In genomic region chr11:96145622-96146270, GRCm38 (mm10) we compare ENCODE assay signal across 9 mouse cellular contexts. TPM values are rescaled to one million over a fixed set of nuclear protein-coding genes. Genes with fewer than 3 reads are reported as not detected.
DNase-seq lines count a peak whose midpoint lies in the region; ATAC-seq and TF ChIP-seq lines count a peak whose summit lies in the region.
"Had no signal": no experiment of that assay in that cellular context is flagged by ENCODE, and none has a peak within 500 bp of the region (broad histone marks: within the 10 kb centered on the region; RNA-seq: fewer than 3 reads in every experiment).

No protein-coding gene starts in this region.

- H3K4me3 ChIP-seq in CH12.LX (replicated peaks in 1 of 3; ENCODE audit: low read depth in 2 of 3, low read length in 2 of 3, poor library complexity in 1 of 3) = no peak overlapping the region
- H3K4me3 ChIP-seq in forebrain, embryonic 11.5 days (ENCODE audit: low read depth, low read length) = peak overlapping the region; percentile 9; the same call in 1 of the 2 replicates
- no peak overlapping the region for H3K4me3 ChIP-seq in heart, postnatal 0 days (ENCODE audit: low read depth, low read length)
- H3K4me3 ChIP-seq in lung, adult 2 months (replicated peaks; ENCODE audit: extremely low read depth, low read depth, low read length) = no peak overlapping the region

- in situ Hi-C loops in CH12.LX (cut with MboI; ENCODE audit: low pct_ligation_motif_present, low pct_unique_long_range_greater_than_20kb, low sequenced_read_pairs) = loop anchor here (5.0 kb wide), 1 partner anchor 52 kb away; no protein-coding TSS in a partner anchor

- no peak overlapping the region for H3K9ac ChIP-seq in CH12.LX (ENCODE audit: insufficient read depth, low read depth)
- no peak overlapping the region for H3K9ac ChIP-seq in forebrain, embryonic 11.5 days (ENCODE audit: low read length)
- H3K9ac ChIP-seq in heart, postnatal 0 days (replicated peaks; ENCODE audit: low read depth, low read length) = no peak overlapping the region

- peak overlapping the region; percentile 48 for H3K4me2 ChIP-seq in CH12.LX (ENCODE audit: insufficient read depth, low read depth, poor library complexity, severe bottlenecking)
- H3K4me2 ChIP-seq in forebrain, embryonic 11.5 days (ENCODE audit: low read depth, low read length, severe bottlenecking) = peak overlapping the region; percentile 34
- H3K4me2 ChIP-seq in heart, postnatal 0 days (ENCODE audit: low read depth, low read length) = peak overlapping the region; percentile 39

- TF ChIP-seq RAD21 in CH12.LX (IDR thresholded peaks at IDR 0.05; ENCODE audit: low read depth, low read length) = peak; percentile 96

- WGBS in forebrain, embryonic 11.5 days = under 1% methylated on average over 15 of the region's 15 CpGs
- WGBS in heart, postnatal 0 days = 3% methylated on average over 15 of the region's 15 CpGs
- 2% methylated on average over 15 of the region's 15 CpGs for WGBS in lung, adult 2 months

- dilution Hi-C loops in CH12.LX (cut with MboI; ENCODE audit: extremely low pct_ligation_motif_present, extremely low pct_unique_long_range_greater_than_20kb, low sequenced_read_pairs) = no loop called here

- H3K4me1 ChIP-seq in CH12.LX (ENCODE audit: control insufficient read depth in 1 of 2, insufficient read depth in 2 of 2) = peaks cover 0 to 10% of the 10 kb centered on the region in 2 experiments; a peak in 2 of 4 replicates
- H3K4me1 ChIP-seq in forebrain, embryonic 11.5 days (replicated peaks; ENCODE audit: control insufficient read depth, insufficient read depth, low read length) = no peaks in the 10 kb centered on the region; the same call in 1 of the 2 replicates
- H3K4me1 ChIP-seq in heart, postnatal 0 days (ENCODE audit: control insufficient read depth, insufficient read depth) = no peaks in the 10 kb centered on the region
- no peaks in the 10 kb centered on the region for H3K4me1 ChIP-seq in lung, adult 2 months (ENCODE audit: control insufficient read depth, insufficient read depth, low read length)

- no peak for ATAC-seq in forebrain, embryonic 11.5 days (replicated peaks; ENCODE audit: low FRiP score)
- peak; percentile 77 for ATAC-seq in heart, postnatal 0 days (ENCODE audit: insufficient read depth, low read depth)

- H3K36me3 ChIP-seq in CH12.LX (replicated peaks in 1 of 2; ENCODE audit: control insufficient read depth in 1 of 2, insufficient read depth in 1 of 2, low read length in 1 of 2) = no peaks in the 10 kb centered on the region
- no peaks in the 10 kb centered on the region for H3K36me3 ChIP-seq in forebrain, embryonic 11.5 days (ENCODE audit: control insufficient read depth, insufficient read depth, low read length)
- H3K36me3 ChIP-seq in heart, postnatal 0 days (replicated peaks; ENCODE audit: control insufficient read depth, insufficient read depth, low read length) = no peaks in the 10 kb centered on the region

- TF ChIP-seq CTCF in CH12.LX (conservative IDR thresholded peaks at IDR 0.05 in 1 of 2, IDR thresholded peaks at IDR 0.05 in 1 of 2; ENCODE audit: low read depth in 2 of 2, low read length in 2 of 2) = peak; percentile 46 to 98; a peak in 3 of 4 replicates
- peak; percentile 90 for TF ChIP-seq CTCF in heart, postnatal 0 days (IDR thresholded peaks at IDR 0.05; ENCODE audit: low read depth)
- TF ChIP-seq CTCF in lung, adult 2 months (IDR thresholded peaks at IDR 0.05; ENCODE audit: insufficient read depth, low read length) = peak; percentile 78

- H3K79me2 ChIP-seq in CH12.LX (replicated peaks; ENCODE audit: control insufficient read depth, extremely low read depth, insufficient read depth, poor library complexity, severe bottlenecking) = no peaks in the 10 kb centered on the region

- no peak overlapping the region for H3K27ac ChIP-seq in CH12.LX (ENCODE audit: insufficient read depth, low read depth)
- no peak overlapping the region for H3K27ac ChIP-seq in forebrain, embryonic 11.5 days (ENCODE audit: low read depth, low read length)
- no peak overlapping the region for H3K27ac ChIP-seq in heart, postnatal 0 days (ENCODE audit: low read depth)

- TF ChIP-seq EP300 in CH12.LX (IDR thresholded peaks at IDR 0.05; ENCODE audit: low read length) = no peak
- no peak for TF ChIP-seq EP300 in heart, postnatal 0 days (IDR thresholded peaks at IDR 0.05; ENCODE audit: low read depth)

- peak; percentile 86 for DNase-seq in CH12.LX (ENCODE audit: extremely low read depth)
- peak; percentile 87 to 90 for DNase-seq in adrenal gland, postnatal 36 days
- peak; percentile 88 for DNase-seq in forebrain, embryonic 11.5 days (ENCODE audit: low spot score)
- peak; percentile 65 for DNase-seq in heart, postnatal 0 days (ENCODE audit: low spot score)
- peak; percentile 83 to 89 for DNase-seq in kidney, postnatal 25 days
- DNase-seq in lung, adult 2 months = peak; percentile 41
- DNase-seq in ovary, adult 18-20 months (ENCODE audit: low spot score) = peak; percentile 10
- DNase-seq in urinary bladder, adult 18-20 months (ENCODE audit: low spot score in 2 of 2) = peak; percentile 40 to 59

- peaks cover 4% of the 10 kb centered on the region for H3K9me3 ChIP-seq in CH12.LX (replicated peaks; ENCODE audit: low read length)
- H3K9me3 ChIP-seq in forebrain, embryonic 11.5 days (ENCODE audit: control insufficient read depth, low read length) = no peaks in the 10 kb centered on the region
- H3K9me3 ChIP-seq in heart, postnatal 0 days (replicated peaks; ENCODE audit: control insufficient read depth, low read length) = no peaks in the 10 kb centered on the region

- H3K27me3 ChIP-seq in CH12.LX (replicated peaks) = peaks cover 68% of the 10 kb centered on the region
- H3K27me3 ChIP-seq in forebrain, embryonic 11.5 days (ENCODE audit: control insufficient read depth, insufficient read depth, low read length) = peaks cover 25% of the 10 kb centered on the region
- peaks cover 54% of the 10 kb centered on the region for H3K27me3 ChIP-seq in heart, postnatal 0 days (ENCODE audit: control insufficient read depth, insufficient read depth, low read length)

- no peak for TF ChIP-seq POLR2A in CH12.LX (IDR thresholded peaks at IDR 0.05; ENCODE audit: low read depth, low read length)
- no peak for TF ChIP-seq POLR2A in lung, adult 2 months (IDR thresholded peaks at IDR 0.05; ENCODE audit: borderline replicate concordance, extremely low read depth, low read depth, low read length)

TF ChIP-seq in CH12.LX, 34 proteins besides CTCF, POLR2A, EP300 and RAD21 (continues in another document):
- TF ChIP-seq USF1 (IDR thresholded peaks at IDR 0.05; ENCODE audit: low read depth, low read length) = no peak
- 0 out of 2 replicates have a peak, but pooled peaks have one; percentile 61 for TF ChIP-seq MAX (IDR thresholded peaks at IDR 0.05; ENCODE audit: low read length)
- 0 out of 2 replicates have a peak, but pooled peaks have one; percentile 42 for TF ChIP-seq SIN3A (IDR thresholded peaks at IDR 0.05; ENCODE audit: low read length)
- TF ChIP-seq SMC3 (IDR thresholded peaks at IDR 0.05; ENCODE audit: low read depth, low read length) = peak; percentile 100
- TF ChIP-seq MAZ (IDR thresholded peaks at IDR 0.05; ENCODE audit: low read depth, low read length) = no peak
- TF ChIP-seq KAT2A (IDR thresholded peaks at IDR 0.05; ENCODE audit: insufficient replicate concordance, low read length) = no peak
- TF ChIP-seq ETS1 (conservative IDR thresholded peaks at IDR 0.05; ENCODE audit: low read depth, low read length) = no peak
- no peak for TF ChIP-seq MXI1 (IDR thresholded peaks at IDR 0.05; ENCODE audit: low read depth, low read length)
- peak; percentile 35; the same call in 1 of the 2 replicates for TF ChIP-seq BHLHE40 (IDR thresholded peaks at IDR 0.05; ENCODE audit: low read depth, low read length)
- no peak for TF ChIP-seq PAX5 (IDR thresholded peaks at IDR 0.05; ENCODE audit: low read length)
- no peak for TF ChIP-seq E2F4 (IDR thresholded peaks at IDR 0.05; ENCODE audit: insufficient replicate concordance, low read depth, low read length)
- peak; percentile 67; the same call in 1 of the 2 replicates for TF ChIP-seq NELFE (IDR thresholded peaks at IDR 0.05; ENCODE audit: low read depth, low read length)
- TF ChIP-seq CHD2 (IDR thresholded peaks at IDR 0.05; ENCODE audit: low read length) = no peak
- peak; percentile 74; the same call in 1 of the 2 replicates for TF ChIP-seq IRF4 (IDR thresholded peaks at IDR 0.05; ENCODE audit: low read depth, low read length)
- no peak for TF ChIP-seq ZNF384 (IDR thresholded peaks at IDR 0.05; ENCODE audit: low read depth, low read length)
- TF ChIP-seq CHD1 (IDR thresholded peaks at IDR 0.05; ENCODE audit: low read depth, low read length) = no peak
- no peak for TF ChIP-seq ZKSCAN1 (IDR thresholded peaks at IDR 0.05; ENCODE audit: borderline replicate concordance, low read depth, low read length)
- no peak for TF ChIP-seq JUND (conservative IDR thresholded peaks at IDR 0.05; ENCODE audit: low read depth, low read length)

RNA-seq across cellular contexts. Expression of gene Ttll6, which starts 12.2 kb away (rescaled TPM):
- not detected in 2 replicates for total RNA-seq in CH12.LX (2012; rRNA removed)
- not detected in 2 replicates for total RNA-seq in CH12.LX (2014; rRNA removed)
- polyA plus RNA-seq in CH12.LX (2012; ENCODE audit: insufficient read length, low read depth) = 0.09 TPM in 1 of 2 replicates, not detected in the other
- not detected for total RNA-seq in adrenal gland, postnatal 36 days (2021)
- polyA plus RNA-seq in forebrain, embryonic 11.5 days (2014; fragmentation: Nextera tagmentation; extraction: Ambion mirVana) = not detected in 2 replicates
- not detected in 2 replicates for total RNA-seq in heart, postnatal 0 days (2014; rRNA removed; ENCODE audit: low replicate concordance)
- polyA plus RNA-seq in heart, postnatal 0 days (2015; fragmentation: Nextera tagmentation; extraction: Ambion mirVana) = not detected in 2 replicates
- 3.6 and 4.6 TPM in 2 replicates for polyA plus RNA-seq in lung, adult 2 months (2012; rRNA removed)

RNA-seq across cellular contexts. Expression of gene Calcoco2, which starts 34.0 kb away (rescaled TPM):
- total RNA-seq in CH12.LX (2012; rRNA removed) = not detected in 2 replicates
- not detected in 2 replicates for total RNA-seq in CH12.LX (2014; rRNA removed)
- polyA plus RNA-seq in CH12.LX (2012; ENCODE audit: insufficient read length, low read depth) = not detected in 2 replicates
- total RNA-seq in adrenal gland, postnatal 36 days (2021) = not detected
- polyA plus RNA-seq in forebrain, embryonic 11.5 days (2014; fragmentation: Nextera tagmentation; extraction: Ambion mirVana) = not detected in 2 replicates
- not detected in 2 replicates for total RNA-seq in heart, postnatal 0 days (2014; rRNA removed; ENCODE audit: low replicate concordance)
- polyA plus RNA-seq in heart, postnatal 0 days (2015; fragmentation: Nextera tagmentation; extraction: Ambion mirVana) = not detected in 2 replicates
- polyA plus RNA-seq in lung, adult 2 months (2012; rRNA removed) = 0.08 and 0.11 TPM in 2 replicates
- polyA plus RNA-seq: frontal cortex, adult 2 months had no signal

RNA-seq across cellular contexts. Expression of gene Hoxb13, which starts 48.4 kb away (rescaled TPM):
- total RNA-seq in CH12.LX (2012; rRNA removed) = 0.08 TPM in 2 replicates
- not detected in 2 replicates for total RNA-seq in CH12.LX (2014; rRNA removed)
- 0.15 TPM in 1 of 2 replicates, not detected in the other for polyA plus RNA-seq in CH12.LX (2012; ENCODE audit: insufficient read length, low read depth)
- not detected for total RNA-seq in adrenal gland, postnatal 36 days (2021)
- polyA plus RNA-seq in forebrain, embryonic 11.5 days (2014; fragmentation: Nextera tagmentation; extraction: Ambion mirVana) = not detected in 2 replicates
- total RNA-seq in heart, postnatal 0 days (2014; rRNA removed; ENCODE audit: low replicate concordance) = not detected in 2 replicates
- polyA plus RNA-seq in heart, postnatal 0 days (2015; fragmentation: Nextera tagmentation; extraction: Ambion mirVana) = not detected in 2 replicates
- polyA plus RNA-seq in lung, adult 2 months (2012; rRNA removed) = 1.4 TPM in 1 of 2 replicates, not detected in the other
- polyA plus RNA-seq: frontal cortex, adult 2 months had no signal

Comparison
In these comparisons a context has a peak if more than half of its experiments do, and no peak if none do; other contexts are left out.
1. DNase-seq: peak in every context shown above with its lines; median percentile 88 in adrenal gland, postnatal 36 days; 88 in forebrain, embryonic 11.5 days; 86 in CH12.LX; 86 in kidney, postnatal 25 days; 65 in heart, postnatal 0 days; 50 in urinary bladder, adult 18-20 months; 41 in lung, adult 2 months; 10 in ovary, adult 18-20 months.